Comparison of ENCODE assay signal across 9 mouse cellular contexts in genomic region chr10:62060224-62060913, GRCm38 (mm10).
DNase-seq lines count a peak whose midpoint lies in the region; ATAC-seq lines count a peak whose summit lies in the region.
"Had no signal": no experiment of that assay in that cellular context is flagged by ENCODE, and none has a peak within 500 bp of the region (broad histone marks: within the 10 kb centered on the region; RNA-seq: fewer than 3 reads in every experiment).

No protein-coding gene starts in this region.

- H3K36me3 ChIP-seq in heart, embryonic 11.5 days (ENCODE audit: control insufficient read depth, insufficient read depth, low read length): no peaks in the 10 kb centered on the region
- no peaks in the 10 kb centered on the region for H3K36me3 ChIP-seq in lung, embryonic 15.5 days
- no peaks in the 10 kb centered on the region for H3K36me3 ChIP-seq in embryonic facial prominence, embryonic 13.5 days
- no peaks in the 10 kb centered on the region for H3K36me3 ChIP-seq in neural tube, embryonic 11.5 days (ENCODE audit: control insufficient read depth, insufficient read depth, low read length)

- H3K4me1 ChIP-seq in heart, embryonic 11.5 days (ENCODE audit: control insufficient read depth, insufficient read depth, low read length): no peaks in the 10 kb centered on the region; the same call in 1 of the 2 replicates
- H3K4me1 ChIP-seq in lung, embryonic 15.5 days: peaks cover 21% of the 10 kb centered on the region
- H3K4me1 ChIP-seq in embryonic facial prominence, embryonic 13.5 days: peaks cover 25% of the 10 kb centered on the region
- H3K4me1 ChIP-seq in neural tube, embryonic 11.5 days (ENCODE audit: control insufficient read depth, insufficient read depth, low read length): peaks cover 27% of the 10 kb centered on the region

- H3K9ac ChIP-seq in heart, embryonic 11.5 days (ENCODE audit: low read depth, low read length): 0 out of 2 replicates have a peak overlapping the region, but pooled peaks have one; percentile 18
- no peak overlapping the region for H3K9ac ChIP-seq in lung, embryonic 15.5 days
- H3K9ac ChIP-seq in embryonic facial prominence, embryonic 13.5 days: peak overlapping the region; percentile 23; the same call in 1 of the 2 replicates
- H3K9ac ChIP-seq in neural tube, embryonic 11.5 days (ENCODE audit: low read length): no peak overlapping the region
- H3K9ac ChIP-seq: liver, postnatal 0 days had no signal

- no peak overlapping the region for H3K4me3 ChIP-seq in heart, embryonic 11.5 days (ENCODE audit: low read depth, low read length)
- no peak overlapping the region for H3K4me3 ChIP-seq in lung, embryonic 15.5 days
- no peak overlapping the region for H3K4me3 ChIP-seq in embryonic facial prominence, embryonic 13.5 days
- no peak overlapping the region for H3K4me3 ChIP-seq in neural tube, embryonic 11.5 days (ENCODE audit: low read depth, low read length)

- H3K27ac ChIP-seq in heart, embryonic 11.5 days (ENCODE audit: low read depth, low read length): no peak overlapping the region
- H3K27ac ChIP-seq in lung, embryonic 15.5 days: peak overlapping the region; percentile 53
- peak overlapping the region; percentile 88 for H3K27ac ChIP-seq in embryonic facial prominence, embryonic 13.5 days
- H3K27ac ChIP-seq in neural tube, embryonic 11.5 days (ENCODE audit: low read depth, low read length): no peak overlapping the region

- no peak for ATAC-seq in heart, embryonic 11.5 days (replicated peaks; ENCODE audit: insufficient number of reproducible peaks, low FRiP score, low TSS enrichment)
- peak; percentile 48; the same call in 1 of the 2 replicates for ATAC-seq in lung, embryonic 15.5 days (ENCODE audit: borderline replicate concordance, extremely low read depth, low FRiP score, low TSS enrichment)
- ATAC-seq in embryonic facial prominence, embryonic 13.5 days (ENCODE audit: insufficient number of reproducible peaks, insufficient read depth, low FRiP score, low TSS enrichment, low read depth): no peak
- no peak for ATAC-seq in neural tube, embryonic 11.5 days (ENCODE audit: insufficient read depth, low FRiP score, low TSS enrichment)
- ATAC-seq: liver, postnatal 0 days had no signal

- 60% methylated on average over 16 of the region's 16 CpGs for WGBS in heart, embryonic 11.5 days (ENCODE audit: insufficient replicate concordance)
- WGBS in lung, embryonic 15.5 days: 42% methylated on average over 16 of the region's 16 CpGs
- 20% methylated on average over 16 of the region's 16 CpGs for WGBS in embryonic facial prominence, embryonic 13.5 days
- WGBS in neural tube, embryonic 11.5 days: 56% methylated on average over 16 of the region's 16 CpGs

- H3K9me3 ChIP-seq in heart, embryonic 11.5 days (replicated peaks; ENCODE audit: control insufficient read depth, low read length): no peaks in the 10 kb centered on the region
- no peaks in the 10 kb centered on the region for H3K9me3 ChIP-seq in lung, embryonic 15.5 days
- no peaks in the 10 kb centered on the region for H3K9me3 ChIP-seq in embryonic facial prominence, embryonic 13.5 days
- no peaks in the 10 kb centered on the region for H3K9me3 ChIP-seq in neural tube, embryonic 11.5 days (ENCODE audit: control insufficient read depth, low read length)

- no peak overlapping the region for H3K4me2 ChIP-seq in heart, embryonic 11.5 days
- H3K4me2 ChIP-seq in lung, embryonic 15.5 days: no peak overlapping the region
- peak overlapping the region; percentile 37 for H3K4me2 ChIP-seq in embryonic facial prominence, embryonic 13.5 days
- no peak overlapping the region for H3K4me2 ChIP-seq in neural tube, embryonic 11.5 days (ENCODE audit: low read depth)

- no peak for DNase-seq in heart, adult 18-20 months
- DNase-seq in lung, postnatal 36 days: no peak
- DNase-seq in neural tube, embryonic 11.5 days (ENCODE audit: low spot score): peak; percentile 19
- DNase-seq in thymus, postnatal 36 days: no peak
- DNase-seq in MN1 (ENCODE audit: low spot score): no peak
- DNase-seq: liver, postnatal 0 days had no signal

- H3K27me3 ChIP-seq in heart, embryonic 11.5 days (ENCODE audit: control insufficient read depth, insufficient read depth, low read length): no peaks in the 10 kb centered on the region
- H3K27me3 ChIP-seq in lung, embryonic 15.5 days: no peaks in the 10 kb centered on the region
- no peaks in the 10 kb centered on the region for H3K27me3 ChIP-seq in embryonic facial prominence, embryonic 13.5 days
- no peaks in the 10 kb centered on the region for H3K27me3 ChIP-seq in neural tube, embryonic 11.5 days (ENCODE audit: control insufficient read depth, insufficient read depth, low read length)

Comparison
In these comparisons a context has a peak if more than half of its experiments do, and no peak if none do; other contexts are left out.
1. H3K27ac ChIP-seq: peak in lung, embryonic 15.5 days (single experiment) and embryonic facial prominence, embryonic 13.5 days (single experiment); none in heart, embryonic 11.5 days (single experiment) and neural tube, embryonic 11.5 days (single experiment).
2. H3K9ac ChIP-seq: peak in heart, embryonic 11.5 days (single experiment) and embryonic facial prominence, embryonic 13.5 days (single experiment); none in lung, embryonic 15.5 days (single experiment) and neural tube, embryonic 11.5 days (single experiment).